Mouse (Mus musculus): ENCODE measurements around the gene Rps12.
"Not testable (repeated sequence)": the region's sequence is repeated elsewhere in the genome, so short reads cannot be mapped to it uniquely, and the experiment has no call there.

Gene Rps12

GRCm38 (mm10) chr10:23785599-23785998 lies 1.5 kb downstream of the Rps12 start:
- DNase-seq (ENCODE audit: inconsistent ontology term): not testable (repeated sequence)

- DNase-seq (ENCODE audit: inconsistent ontology term): no peak
Observed at GRCm38 (mm10) chr10:23784121-23784520, 3.0 kb downstream of the Rps12 start.

GRCm38 (mm10) chr10:23783493-23783884 lies 3.6 kb downstream of the Rps12 start:
- DNase-seq (ENCODE audit: inconsistent ontology term): no peak

- DNase-seq (ENCODE audit: inconsistent ontology term): no peak
Observed at GRCm38 (mm10) chr10:23782855-23783492, 4.1 kb downstream of the Rps12 start.

GRCm38 (mm10) chr10:23781760-23782735 lies 5.0 kb downstream of the Rps12 start:
- DNase-seq (ENCODE audit: inconsistent ontology term): no peak

- DNase-seq (ENCODE audit: inconsistent ontology term): no peak
Observed at GRCm38 (mm10) chr10:23780539-23781275, 6.4 kb downstream of the Rps12 start.

GRCm38 (mm10) chr10:23777288-23777945 lies 9.7 kb downstream of the Rps12 start:
- no peak for DNase-seq (ENCODE audit: inconsistent ontology term)

GRCm38 (mm10) chr10:23754166-23754565 lies 32.9 kb downstream of the Rps12 start:
- DNase-seq (ENCODE audit: inconsistent ontology term): no peak

Data from Muller cell, postnatal 12 days (primary cell).